Mouse (Mus musculus) intestine, embryonic 15.5 days (tissue): ENCODE measurements around the gene Fstl5. TPM values are rescaled to one million over a fixed set of nuclear protein-coding genes. Genes with fewer than 3 reads are reported as not detected.

ENCODE experiments used
- ATAC-seq: fragments of 200-750 bp; cut with Nextera tagmentation; 2 replicates; pipeline ENCODE4 v1.8.0; 2017; ENCODE audit warnings: moderate TSS enrichment, moderate library complexity
- H3K27ac ChIP-seq: fragments of 300-500 bp; sonication (generic); 2 replicates; pipeline ENCODE4 v1.5.1; 2015; ENCODE audit warnings: mild to moderate bottlenecking, inconsistent platforms
- H3K27me3 ChIP-seq: fragments of 300-500 bp; sonication (generic); replicated peaks from 2 replicates; pipeline ENCODE4 v1.6.1; 2015; ENCODE audit warnings: inconsistent platforms
- H3K36me3 ChIP-seq: fragments of 300-500 bp; sonication (generic); 2 replicates; pipeline ENCODE4 v1.6.1; 2015; ENCODE audit warnings: inconsistent platforms
- H3K4me1 ChIP-seq: fragments of 300-500 bp; sonication (generic); replicated peaks from 2 replicates; pipeline ENCODE4 v1.6.1; 2015; ENCODE audit warnings: inconsistent platforms
- H3K4me2 ChIP-seq: fragments of 300-500 bp; sonication (generic); replicated peaks from 2 replicates; pipeline ENCODE4 v1.6.1; 2015; ENCODE audit warnings: mild to moderate bottlenecking, inconsistent platforms
- H3K4me3 ChIP-seq: fragments of 300-500 bp; sonication (generic); replicated peaks from 2 replicates; pipeline ENCODE4 v1.5.1; 2015; ENCODE audit warnings: inconsistent platforms
- H3K9ac ChIP-seq: fragments of 300-500 bp; sonication (generic); 2 replicates; pipeline ENCODE4 v1.6.1; 2015; ENCODE audit warnings: inconsistent platforms
- H3K9me3 ChIP-seq: fragments of 300-500 bp; sonication (generic); 2 replicates; pipeline ENCODE4 v1.6.1; 2016; ENCODE audit warnings: inconsistent platforms
- WGBS: fragments of 180-500 bp; shearing (Covaris S2); methylation state at CpG from one replicate; pipeline ENCODE4 v1.1.7; 2015; 5-methylcytosine and 5-hydroxymethylcytosine counted together
- polyA plus RNA-seq: library from polyadenylated mRNA; unstranded; fragments of >200 nt; fragmentation: Nextera tagmentation; extraction: Ambion mirVana; gene quantifications from 2 replicates; pipeline ENCODE4 v1.2.1, GENCODE M21; 2015

Fstl5 gene
- polyA plus RNA-seq, 1 experiment from 2014 or later, result 4.0 TPM

DNA sequence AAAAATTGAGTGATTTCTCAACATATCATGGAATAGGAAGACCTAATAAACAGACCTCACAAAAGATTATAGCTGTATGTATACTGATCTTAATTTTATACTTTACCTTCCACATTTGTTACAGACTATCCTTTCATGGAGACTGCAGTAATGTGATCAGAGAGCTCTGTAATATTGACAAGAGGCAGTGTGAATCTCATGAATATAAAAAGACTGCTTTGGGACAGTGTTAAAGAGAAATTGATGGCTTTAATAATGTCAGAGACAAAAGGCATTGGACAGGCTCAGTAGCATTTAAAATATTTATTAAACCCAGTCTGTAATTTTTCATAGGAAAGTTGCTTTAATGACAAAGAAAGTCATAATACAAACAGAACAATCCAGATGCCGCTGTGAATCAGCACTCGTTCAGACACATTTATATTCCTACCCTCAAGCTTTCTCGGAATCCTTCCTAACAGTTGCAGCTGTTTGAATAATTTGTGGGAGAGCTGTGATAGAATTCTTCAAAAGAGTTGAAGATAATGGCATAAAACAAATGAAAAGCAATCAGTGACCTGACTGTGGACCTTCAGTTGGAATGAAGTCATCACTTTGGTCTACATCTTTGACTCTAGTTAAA is 499.0 kb downstream of the Fstl5 start:
- H3K27ac ChIP-seq, result no peak overlapping the region
- WGBS, result 74% methylated on average over 3 of the region's 3 CpGs
- no peaks in the 10 kb centered on the region for H3K9me3 ChIP-seq
- ATAC-seq, result no peak
- H3K4me3 ChIP-seq, result no peak overlapping the region
- H3K36me3 ChIP-seq, result no peaks in the 10 kb centered on the region
- H3K27me3 ChIP-seq, result no peaks in the 10 kb centered on the region
- H3K4me1 ChIP-seq, result no peaks in the 10 kb centered on the region
- H3K4me2 ChIP-seq, result no peak overlapping the region
- H3K9ac ChIP-seq, result no peak overlapping the region

DNA sequence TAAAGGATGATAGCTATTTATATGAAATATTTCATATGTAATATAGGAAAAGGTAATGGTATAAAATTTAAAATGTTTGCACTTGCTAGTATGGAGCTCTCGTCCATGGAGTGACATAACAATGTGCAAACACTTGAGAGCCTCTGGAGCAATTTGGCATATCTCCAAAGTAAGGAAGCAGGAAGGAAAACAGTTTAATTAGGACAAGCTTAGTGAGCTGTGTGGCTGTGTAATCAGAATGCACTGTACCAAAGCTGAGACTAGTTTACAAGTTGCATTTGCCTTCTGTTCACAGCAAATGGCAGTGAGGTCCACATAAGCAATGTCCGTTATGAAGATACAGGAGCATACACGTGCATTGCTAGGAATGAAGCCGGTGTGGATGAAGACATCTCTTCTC is 519.1 kb downstream of the Fstl5 start:
- ATAC-seq, result no peak
- Histone ChIP-seq H3K4me3 (no peak overlapping the region), H3K4me1 (no peaks in the 10 kb centered on the region), H3K4me2 (no peak overlapping the region), H3K9me3 (no peaks in the 10 kb centered on the region), H3K9ac (no peak overlapping the region), H3K27ac (no peak overlapping the region), H3K27me3 (no peaks in the 10 kb centered on the region), H3K36me3 (no peaks in the 10 kb centered on the region)
- 57% methylated on average over 4 of the region's 4 CpGs for WGBS

DNA sequence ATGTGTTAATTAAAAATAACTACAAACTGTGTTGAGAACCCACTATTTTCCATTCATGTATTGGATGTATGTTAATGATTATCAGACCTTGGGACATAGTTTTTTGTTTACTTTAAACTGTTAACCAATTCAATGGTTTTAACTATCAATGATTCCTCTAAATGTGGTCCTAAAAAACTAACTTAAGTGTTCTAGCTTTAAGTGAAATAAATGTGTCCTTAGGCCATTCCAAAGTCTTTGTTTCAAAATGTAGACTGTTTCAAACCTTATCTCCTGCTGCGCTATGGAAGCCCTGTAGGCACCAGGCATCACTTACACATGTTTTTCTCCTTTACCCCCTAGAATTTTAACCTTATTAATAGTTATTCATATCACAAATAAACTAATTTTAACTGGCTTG is 546.0 kb downstream of the Fstl5 start:
- Histone ChIP-seq H3K4me3 (no peak overlapping the region), H3K9me3 (no peaks in the 10 kb centered on the region), H3K27me3 (no peaks in the 10 kb centered on the region), H3K9ac (no peak overlapping the region), H3K4me1 (no peaks in the 10 kb centered on the region), H3K4me2 (no peak overlapping the region), H3K27ac (no peak overlapping the region), H3K36me3 (no peaks in the 10 kb centered on the region)
- no peak for ATAC-seq
- 89% methylated on average over 1 of the region's 1 CpGs for WGBS

DNA sequence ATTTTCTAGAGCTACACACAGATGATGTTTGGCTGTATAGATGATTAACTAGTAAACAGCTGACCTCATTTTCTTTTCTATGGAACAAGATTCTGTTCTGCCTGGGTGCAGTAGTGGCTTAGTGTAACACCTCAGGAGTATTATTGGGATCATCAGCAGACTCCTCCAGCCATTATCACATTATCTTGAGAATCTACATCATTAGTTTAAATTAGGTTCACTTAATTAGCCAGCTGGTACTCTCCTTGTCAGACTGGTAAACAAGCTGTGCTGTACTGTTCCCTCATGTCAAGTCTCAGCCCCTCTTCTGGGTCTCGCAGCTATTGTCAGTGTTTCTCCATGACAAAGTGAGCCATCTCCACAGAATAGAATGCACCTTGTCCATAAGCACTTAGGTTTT is 580.2 kb downstream of the Fstl5 start:
- no peak for ATAC-seq

DNA sequence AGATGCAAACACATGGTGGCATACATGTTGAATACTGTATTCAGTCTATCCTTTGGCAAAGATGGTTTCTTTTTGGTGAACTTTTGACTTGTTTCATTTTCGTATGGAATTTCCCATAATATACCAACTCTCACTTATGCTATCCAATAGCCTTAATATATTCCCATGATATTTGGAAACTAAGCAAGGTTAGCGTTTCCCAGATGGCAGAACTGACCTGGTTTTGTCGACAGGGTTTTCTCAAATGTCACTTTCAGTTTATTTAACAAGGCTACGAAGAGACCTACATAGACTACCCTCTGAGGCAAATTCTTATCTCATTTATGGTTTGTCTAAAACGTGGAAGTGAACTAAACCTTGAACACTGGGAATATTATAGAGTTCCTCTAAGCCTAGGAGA is 596.8 kb downstream of the Fstl5 start:
- Histone ChIP-seq H3K4me1 (no peaks in the 10 kb centered on the region), H3K4me3 (no peak overlapping the region), H3K9ac (no peak overlapping the region), H3K36me3 (no peaks in the 10 kb centered on the region), H3K27me3 (no peaks in the 10 kb centered on the region), H3K9me3 (no peaks in the 10 kb centered on the region), H3K27ac (no peak overlapping the region), H3K4me2 (no peak overlapping the region)
- 47% methylated on average over 5 of the region's 5 CpGs for WGBS
- ATAC-seq, result no peak

More for the DNA sequence above, 580.2 kb downstream of the Fstl5 start:
- Histone ChIP-seq H3K9me3 (no peaks in the 10 kb centered on the region), H3K4me2 (no peak overlapping the region), H3K4me1 (no peaks in the 10 kb centered on the region), H3K27me3 (no peaks in the 10 kb centered on the region), H3K4me3 (no peak overlapping the region), H3K9ac (no peak overlapping the region), H3K27ac (no peak overlapping the region), H3K36me3 (no peaks in the 10 kb centered on the region)
- 70% methylated on average over 1 of the region's 1 CpGs for WGBS

DNA sequence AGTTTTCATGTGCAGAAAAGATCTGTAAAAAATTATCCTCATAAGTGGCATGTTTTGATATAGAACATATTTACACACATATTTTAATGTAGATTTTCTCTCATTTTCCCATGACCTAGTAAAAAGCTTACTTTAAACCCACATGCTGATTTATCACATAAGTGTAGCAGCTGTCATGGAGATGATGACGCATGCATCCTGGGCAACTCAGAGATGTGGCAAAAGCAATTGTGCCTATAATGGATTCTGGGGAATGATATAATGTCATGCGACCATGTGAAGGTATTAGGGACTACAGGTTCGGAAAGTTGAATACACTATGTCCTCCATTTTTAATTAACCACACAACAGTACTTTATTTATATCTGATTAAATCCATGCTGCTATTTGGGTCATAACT is 601.9 kb downstream of the Fstl5 start:
- Histone ChIP-seq H3K9me3 (no peaks in the 10 kb centered on the region), H3K27me3 (no peaks in the 10 kb centered on the region), H3K9ac (no peak overlapping the region), H3K4me1 (no peaks in the 10 kb centered on the region), H3K27ac (no peak overlapping the region), H3K36me3 (no peaks in the 10 kb centered on the region), H3K4me3 (no peak overlapping the region), H3K4me2 (no peak overlapping the region)
- 94% methylated on average over 3 of the region's 3 CpGs for WGBS
- no peak for ATAC-seq

DNA sequence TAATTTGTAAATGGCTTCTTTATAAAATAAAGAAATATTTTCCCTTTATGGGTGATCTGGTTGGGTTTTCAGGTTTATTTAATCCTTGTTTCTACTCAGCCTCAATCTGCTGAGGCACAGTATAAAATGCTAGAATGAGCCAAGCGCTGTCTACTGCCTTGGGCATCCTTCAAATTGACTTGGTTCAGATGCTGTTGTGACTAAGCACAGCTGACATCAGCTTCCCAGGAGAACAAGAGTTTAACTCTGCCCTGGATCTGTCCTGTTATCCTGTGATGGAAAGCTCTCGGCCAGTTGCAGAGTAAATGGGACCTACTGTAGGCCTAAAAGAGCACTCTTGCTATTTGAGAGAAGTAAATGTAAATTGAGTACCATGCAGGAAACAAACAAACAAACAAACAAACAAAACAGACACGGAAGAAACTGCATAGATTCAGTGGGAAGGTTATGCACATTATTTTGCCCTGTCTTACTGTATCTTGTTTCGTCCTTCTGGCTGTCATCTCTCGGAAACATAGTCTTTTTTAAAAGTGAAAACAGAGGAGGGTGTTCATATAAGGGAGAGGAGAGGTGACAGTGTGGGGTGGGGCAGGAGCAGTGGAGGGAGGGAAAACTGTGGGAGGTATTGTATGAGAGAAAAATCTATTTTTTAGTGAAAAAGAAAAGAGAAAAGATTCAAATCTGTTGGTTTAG is 605.9 kb downstream of the Fstl5 start:
- Histone ChIP-seq H3K9me3 (no peaks in the 10 kb centered on the region), H3K36me3 (no peaks in the 10 kb centered on the region), H3K4me3 (no peak overlapping the region), H3K4me1 (no peaks in the 10 kb centered on the region), H3K9ac (no peak overlapping the region), H3K27ac (no peak overlapping the region), H3K4me2 (no peak overlapping the region), H3K27me3 (no peaks in the 10 kb centered on the region)
- 75% methylated on average over 5 of the region's 5 CpGs for WGBS
- no peak for ATAC-seq

DNA sequence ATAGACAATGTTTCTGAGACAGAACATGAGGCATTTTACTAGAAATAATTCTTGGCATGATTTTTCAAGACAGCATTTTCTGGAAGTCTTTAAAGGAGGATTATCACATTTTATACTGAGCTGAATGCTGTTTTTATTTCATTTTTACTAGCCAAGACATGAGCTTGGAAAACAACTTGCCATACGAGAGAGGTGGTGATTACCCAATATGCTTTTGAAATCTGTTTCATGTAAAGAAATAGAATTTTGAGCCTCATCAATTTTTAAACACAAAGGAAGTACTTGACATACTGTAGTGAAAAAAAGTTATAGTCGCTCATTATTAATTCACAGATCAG is 606.4 kb downstream of the Fstl5 start:
- no peak overlapping the region for H3K27ac ChIP-seq
- H3K4me1 ChIP-seq, result no peaks in the 10 kb centered on the region
- ATAC-seq, result no peak
- H3K9me3 ChIP-seq, result no peaks in the 10 kb centered on the region
- H3K4me2 ChIP-seq, result no peak overlapping the region
- no peaks in the 10 kb centered on the region for H3K36me3 ChIP-seq
- H3K4me3 ChIP-seq, result no peak overlapping the region
- WGBS, result 78% methylated on average over 2 of the region's 2 CpGs
- H3K9ac ChIP-seq, result no peak overlapping the region
- H3K27me3 ChIP-seq, result no peaks in the 10 kb centered on the region

DNA sequence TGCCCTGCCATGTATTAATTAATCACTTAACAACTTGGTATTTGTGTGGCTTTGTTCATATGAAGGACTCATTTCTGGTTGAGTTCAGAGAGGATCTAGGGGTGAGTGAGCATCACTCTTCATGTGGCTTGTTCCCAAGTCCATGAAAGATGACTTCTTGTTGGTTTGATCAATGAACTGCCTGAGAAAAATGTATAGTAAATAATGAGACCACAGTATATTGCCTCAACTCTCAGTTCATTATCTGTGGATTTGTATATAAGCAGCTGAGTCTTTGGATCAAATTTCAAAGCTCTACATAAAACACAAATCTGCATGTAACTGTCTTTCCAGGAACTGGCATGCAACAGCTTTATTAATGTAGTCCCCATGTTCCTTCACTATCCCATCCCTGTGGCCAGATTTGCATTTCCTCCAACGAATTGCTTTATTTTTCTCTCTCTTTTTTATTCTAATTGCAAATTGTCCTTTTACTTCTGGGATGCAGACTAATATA is 623.1 kb downstream of the Fstl5 start:
- Histone ChIP-seq H3K9ac (no peak overlapping the region), H3K27me3 (no peaks in the 10 kb centered on the region), H3K36me3 (no peaks in the 10 kb centered on the region), H3K9me3 (no peaks in the 10 kb centered on the region), H3K27ac (no peak overlapping the region), H3K4me2 (no peak overlapping the region), H3K4me1 (no peaks in the 10 kb centered on the region), H3K4me3 (no peak overlapping the region)
- no peak for ATAC-seq
- 56% methylated on average over 1 of the region's 1 CpGs for WGBS

DNA sequence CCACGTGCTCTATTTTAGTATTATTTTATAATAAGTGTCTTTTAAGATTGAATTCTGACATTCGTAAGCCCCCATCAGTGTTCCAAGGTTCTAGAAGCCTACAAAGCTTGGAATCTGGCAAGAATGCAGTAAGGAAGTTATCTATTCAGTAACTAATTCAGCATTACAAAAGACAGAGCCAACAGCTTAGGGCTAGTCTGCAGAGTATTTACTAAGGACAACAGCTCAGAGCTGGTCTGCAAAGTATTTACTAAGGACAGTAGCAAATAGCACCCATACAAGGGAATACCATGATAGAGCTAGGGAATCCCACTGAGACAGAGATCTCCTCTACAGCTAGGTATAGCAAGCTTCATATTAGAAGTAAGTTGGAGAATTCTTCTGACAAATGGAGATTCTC is 665.2 kb downstream of the Fstl5 start:
- H3K9me3 ChIP-seq, result no peaks in the 10 kb centered on the region
- 93% methylated on average over 2 of the region's 2 CpGs for WGBS
- no peak for ATAC-seq
- H3K27me3 ChIP-seq, result no peaks in the 10 kb centered on the region
- H3K9ac ChIP-seq, result no peak overlapping the region
- no peak overlapping the region for H3K4me3 ChIP-seq
- H3K27ac ChIP-seq, result no peak overlapping the region
- no peaks in the 10 kb centered on the region for H3K36me3 ChIP-seq
- no peaks in the 10 kb centered on the region for H3K4me1 ChIP-seq
- no peak overlapping the region for H3K4me2 ChIP-seq

Other genes with a start within 250 kb of the Fstl5 start
- 43.7 and 45.7 TPM in 2 replicates for gene Golim4, start 117.3 kb upstream of the Fstl5 start, polyA plus RNA-seq